Mouse (Mus musculus) G1E-ER4 (cell line): ENCODE measurements around the gene Lalba. TPM values are rescaled to one million over a fixed set of nuclear protein-coding genes. Genes with fewer than 3 reads are reported as not detected.

Experiments
- GATA1 ChIP-seq: IDR thresholded peaks from one replicate; pipeline ENCODE4 v1.8.0; 2012; ENCODE audit warnings: low read length, inconsistent platforms
- polyA plus RNA-seq: library from polyadenylated mRNA; stranded (reverse); fragments of >175 nt; gene quantifications from 2 replicates; pipeline ENCODE4 v1.2.3, GENCODE M21; 2012

Gene Lalba
- polyA plus RNA-seq, 1 experiment, result not detected

DNA sequence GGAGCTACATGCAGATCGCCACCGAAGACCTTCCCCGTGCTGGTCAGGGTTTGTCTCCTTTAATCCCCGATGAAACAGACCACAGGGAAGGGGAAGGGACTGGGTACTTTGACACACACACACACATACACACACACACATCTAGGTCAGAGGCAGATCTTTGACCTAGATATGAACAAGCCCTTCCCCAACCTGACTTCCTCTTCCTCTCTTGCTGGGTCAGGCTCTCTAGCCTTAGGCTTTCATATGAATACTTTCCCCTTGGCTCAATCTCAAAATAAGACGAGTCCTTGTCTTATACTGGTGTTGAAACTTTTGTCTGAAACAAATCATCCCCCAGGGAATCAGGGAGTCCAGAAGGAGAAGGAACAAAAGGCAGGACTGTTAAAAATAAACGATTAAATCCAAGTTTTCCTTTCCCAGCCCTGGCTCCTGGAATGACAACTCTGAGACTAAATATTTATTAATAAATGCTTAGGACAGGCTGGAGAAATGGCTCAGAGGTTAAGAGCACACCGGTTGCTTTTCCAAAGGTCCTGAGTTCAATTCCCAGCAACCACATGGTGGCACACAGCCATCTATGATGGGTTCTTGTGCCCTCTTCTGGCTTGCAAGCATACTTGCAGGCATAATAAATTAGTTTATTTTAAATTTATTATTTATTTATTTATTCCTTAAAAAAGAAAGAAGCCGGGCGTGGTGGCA is 23.9 kb upstream of the Lalba start:
- no peak for TF ChIP-seq GATA1

DNA sequence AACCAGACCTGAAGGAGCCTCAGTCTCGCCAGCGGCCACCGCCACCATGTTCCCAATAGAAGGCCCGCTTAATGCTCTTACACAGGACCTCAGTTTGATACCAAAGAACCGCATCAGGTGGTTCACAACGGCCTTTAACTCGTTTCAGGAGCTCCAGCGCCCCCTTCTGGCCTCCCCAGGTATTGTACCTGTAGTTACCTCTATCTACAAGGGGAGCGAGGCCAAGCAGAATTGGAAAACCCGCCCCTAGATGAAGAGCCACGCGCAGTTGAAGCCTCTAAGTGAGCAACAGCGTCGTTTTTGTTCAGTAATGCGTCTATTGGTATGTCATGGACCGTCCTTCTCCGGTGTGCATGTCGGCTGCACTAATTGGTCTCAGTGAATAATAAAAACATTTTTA is 22.0 kb upstream of the Lalba start:
- no peak for TF ChIP-seq GATA1

DNA sequence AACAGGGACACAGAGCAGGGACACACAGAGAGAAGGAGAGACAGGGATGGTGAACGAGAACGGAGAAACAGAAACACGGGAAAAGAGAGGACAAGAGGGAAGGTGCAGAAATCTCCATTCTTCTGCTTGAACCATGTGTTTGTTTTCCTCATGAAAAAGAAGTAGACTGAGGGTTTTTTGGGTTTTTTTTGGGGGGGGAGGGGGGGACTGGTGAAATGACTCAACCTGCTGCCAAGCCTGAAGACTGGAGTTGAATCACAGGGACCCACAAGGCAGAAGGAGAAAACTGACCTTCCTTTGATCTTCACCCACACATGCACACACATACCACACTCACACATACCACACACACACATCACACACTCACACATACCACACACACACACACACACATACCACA is 20.8 kb upstream of the Lalba start:
- TF ChIP-seq GATA1, result no peak

DNA sequence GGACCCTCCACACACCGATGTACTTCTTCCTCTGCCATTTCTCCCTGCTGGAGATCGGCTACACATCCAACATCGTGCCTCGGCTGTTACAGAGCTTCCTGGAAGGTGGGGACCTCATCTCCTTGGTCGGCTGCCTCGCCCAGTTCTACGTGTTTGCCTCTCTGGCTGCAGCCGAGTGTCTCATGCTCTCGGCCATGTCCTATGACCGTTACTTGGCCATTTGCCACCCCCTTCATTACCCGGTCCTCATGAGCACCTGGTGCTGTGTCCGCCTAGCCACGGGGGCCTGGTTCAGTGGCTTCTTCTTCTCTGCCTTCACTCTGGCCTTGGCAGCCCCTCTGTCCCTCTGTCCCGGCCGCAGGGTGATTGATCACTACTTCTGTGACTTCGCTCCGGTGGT is 15.1 kb upstream of the Lalba start:
- no peak for TF ChIP-seq GATA1

DNA sequence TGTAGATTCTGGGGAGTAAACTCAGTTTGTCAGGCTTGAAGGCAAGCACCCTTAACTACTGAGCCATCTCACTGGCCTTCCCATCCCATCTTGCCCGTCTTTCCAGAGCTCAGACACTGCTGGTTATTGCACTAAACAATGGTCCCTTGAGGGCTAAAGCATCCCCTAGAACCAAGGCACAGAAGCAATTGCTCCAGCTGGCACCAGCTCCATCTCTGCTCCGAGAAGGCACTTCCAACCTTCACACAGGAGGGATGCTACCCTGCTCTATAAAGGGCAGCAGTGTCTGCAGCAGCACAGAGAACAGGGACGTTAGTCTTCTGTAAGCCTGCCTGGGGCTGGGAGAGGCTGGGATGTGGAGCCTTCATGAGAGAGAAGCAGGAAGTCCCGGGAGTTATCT is 9.6 kb upstream of the Lalba start, which contains the start of gene Olfr279:
Gene Olfr279 (plus strand): TSS at position 301 of the 400 bp plus-strand sequence.
- no peak for TF ChIP-seq GATA1

DNA sequence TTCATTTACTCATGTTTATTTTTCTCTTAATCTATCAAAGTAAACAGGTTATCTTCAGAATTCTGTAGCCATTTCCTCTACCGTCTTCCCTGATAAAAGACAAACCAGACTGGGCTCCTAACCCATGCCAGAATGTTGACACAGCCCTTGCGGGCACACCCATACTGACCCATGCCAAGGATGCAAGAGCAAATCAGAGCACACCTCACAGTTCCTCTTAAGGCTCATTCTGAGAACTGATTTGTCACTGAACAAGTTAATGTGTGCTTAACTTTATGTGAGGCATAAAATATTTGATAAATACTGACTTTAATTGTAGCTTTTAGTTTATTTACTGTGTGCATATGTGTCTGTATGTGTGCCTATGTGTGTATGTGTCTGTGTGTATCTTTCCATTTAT is 8.8 kb upstream of the Lalba start:
- TF ChIP-seq GATA1, result no peak

DNA sequence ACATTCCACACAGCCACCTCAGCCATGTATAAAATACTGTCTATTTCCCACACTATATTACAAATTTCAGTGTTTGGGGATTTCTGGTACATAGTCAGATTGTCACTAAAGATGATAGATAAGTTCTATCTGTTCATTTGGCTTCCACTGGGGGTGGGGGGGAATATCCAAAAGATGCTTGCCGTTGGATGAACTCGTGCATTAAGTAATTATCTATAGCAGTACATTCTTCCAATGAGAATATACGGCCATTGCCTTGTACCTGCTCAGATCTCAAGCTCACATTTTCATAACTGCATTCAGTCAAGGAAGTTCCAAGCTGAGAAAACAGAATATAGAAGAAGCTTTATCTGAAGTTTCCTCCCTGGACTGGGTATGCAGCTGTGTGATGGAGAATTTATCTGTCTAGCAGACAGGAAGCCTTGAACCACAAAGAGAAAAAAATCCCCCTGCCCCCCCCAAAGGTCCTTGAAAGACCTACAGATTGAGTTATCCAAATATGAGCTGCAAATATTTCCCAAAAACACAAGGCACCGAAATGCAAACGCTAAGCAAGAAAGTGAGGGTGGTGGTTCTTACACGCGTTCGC is 4.0 kb upstream of the Lalba start:
- peak; percentile 41 for TF ChIP-seq GATA1

DNA sequence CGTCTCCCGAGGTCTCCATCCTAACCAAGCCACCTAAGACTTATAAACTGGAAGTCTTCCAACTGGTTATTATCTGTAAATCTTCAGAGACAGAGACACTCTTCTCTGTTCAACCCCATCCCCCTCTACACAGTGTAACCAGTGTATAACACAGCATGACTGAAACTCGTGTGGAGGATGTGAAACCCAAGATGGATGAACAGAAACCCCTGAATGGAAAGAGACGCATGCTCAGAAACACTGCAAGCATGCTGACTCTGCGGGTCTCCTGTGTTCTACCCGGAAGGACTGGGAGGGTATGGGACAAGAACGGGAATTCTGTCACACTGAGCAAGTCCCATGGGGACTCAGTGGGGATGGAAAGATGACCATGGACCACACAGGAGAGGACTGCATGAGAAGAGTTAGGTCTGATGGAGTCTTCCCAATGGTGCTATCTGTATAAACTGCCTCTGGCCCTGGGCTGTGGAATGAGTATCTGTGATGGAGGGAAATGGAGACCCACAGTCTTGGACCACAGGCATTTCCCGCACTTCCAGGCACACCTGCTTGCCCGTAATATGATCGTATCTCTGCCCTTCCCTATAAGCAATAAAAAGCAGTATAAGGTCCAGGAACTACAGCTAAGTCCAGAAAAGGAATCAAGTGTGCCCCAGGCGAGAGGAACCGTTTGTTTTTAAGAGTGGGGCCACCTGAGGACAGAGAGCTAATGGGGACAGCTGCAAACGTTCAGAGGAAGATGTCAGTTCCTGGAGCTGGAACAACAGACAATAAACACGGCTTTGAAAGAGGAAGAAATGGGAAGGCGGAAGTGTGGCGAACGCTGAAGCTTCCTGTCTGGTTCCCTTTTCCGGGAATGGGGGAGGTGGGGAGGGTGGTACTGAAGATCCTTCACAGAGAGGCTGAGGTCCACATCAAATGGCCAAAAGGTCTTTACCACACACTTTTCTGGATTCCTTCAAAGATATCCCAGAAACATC is 1.7 kb upstream of the Lalba start:
- TF ChIP-seq GATA1, result no peak

DNA sequence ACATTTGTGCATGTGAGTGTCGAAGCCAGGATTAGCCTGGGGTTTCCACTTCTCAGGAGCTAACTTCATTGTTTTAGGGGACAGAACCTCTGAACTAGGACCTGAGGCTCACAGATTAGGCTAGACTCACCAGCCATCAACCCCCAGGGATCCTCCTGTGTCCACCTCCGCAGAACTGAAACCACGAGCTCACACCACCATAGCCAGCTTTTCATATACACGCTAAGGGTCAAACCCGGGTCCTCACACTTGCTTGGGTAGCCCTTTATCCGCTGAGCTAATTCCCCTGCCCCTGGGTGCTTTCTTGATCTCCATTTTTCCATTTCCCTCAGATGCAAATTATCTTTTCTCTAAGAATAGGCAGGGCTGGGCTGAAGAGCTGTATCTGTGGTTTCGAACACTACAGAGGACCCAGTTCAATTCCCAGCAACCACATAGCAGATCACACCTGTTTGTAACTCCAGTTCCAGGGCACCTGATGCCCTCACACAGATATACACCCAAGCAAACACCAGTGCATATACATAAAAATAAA is 2.9 kb downstream of the Lalba start:
- no peak for TF ChIP-seq GATA1

DNA sequence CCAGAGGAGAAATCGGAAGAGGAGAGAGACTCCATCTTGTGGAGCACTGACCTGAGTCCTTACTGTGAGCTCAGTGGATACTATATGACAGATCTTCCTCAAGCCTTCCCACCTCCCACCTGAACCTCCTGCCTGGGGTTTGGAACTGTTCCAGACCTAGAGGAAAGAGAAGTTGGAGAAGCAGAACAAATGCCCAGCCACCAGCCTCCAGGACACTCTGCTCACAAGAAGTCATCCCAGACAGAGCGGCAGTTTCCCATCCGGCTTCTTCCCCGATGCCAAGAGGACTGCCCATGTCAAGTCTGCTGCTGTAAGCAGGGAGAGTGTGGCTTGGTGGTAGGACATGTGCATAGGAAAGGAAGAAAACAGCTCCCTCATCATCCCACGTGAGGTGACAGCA is 6.2 kb downstream of the Lalba start:
- no peak for TF ChIP-seq GATA1

DNA sequence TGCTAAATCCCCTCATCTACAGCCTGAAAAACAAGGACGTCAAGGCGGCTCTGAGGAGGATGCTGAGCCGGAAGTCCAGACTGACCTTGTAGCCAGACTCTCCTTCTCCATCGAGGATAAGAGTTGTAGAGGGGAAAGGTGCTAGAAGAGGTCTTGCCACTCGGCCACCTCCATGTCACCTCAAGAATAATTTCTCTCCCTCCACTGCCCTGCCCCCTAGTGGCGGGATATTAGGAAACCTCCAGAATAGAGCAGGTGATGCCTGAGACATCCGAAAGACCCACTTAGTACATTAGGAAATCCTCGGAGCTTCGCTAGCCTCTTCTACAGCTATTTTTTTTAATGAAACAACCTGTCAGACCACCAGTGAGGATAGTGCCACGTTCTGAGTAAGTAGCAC is 7.1 kb downstream of the Lalba start:
- TF ChIP-seq GATA1, result no peak

DNA sequence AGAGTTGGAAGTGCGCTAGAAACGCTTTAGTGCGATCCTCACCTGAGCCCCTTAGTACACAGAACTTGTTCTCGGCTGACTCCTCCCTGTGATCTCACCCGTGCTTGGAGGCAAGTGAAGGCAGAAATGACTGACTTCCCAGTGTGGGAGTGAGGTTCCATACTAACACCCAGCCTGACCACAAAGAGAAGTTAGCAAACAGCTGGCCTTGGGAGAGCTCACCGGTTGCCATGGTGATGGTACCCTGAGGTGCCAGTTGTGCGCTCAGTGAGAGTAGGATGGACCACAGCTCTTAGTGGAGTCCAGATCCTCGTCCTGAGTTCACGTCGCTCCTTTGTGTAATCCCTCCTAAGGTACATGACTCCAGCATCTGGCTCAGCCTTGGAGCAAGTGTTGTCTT is 7.6 kb downstream of the Lalba start:
- TF ChIP-seq GATA1, result no peak

DNA sequence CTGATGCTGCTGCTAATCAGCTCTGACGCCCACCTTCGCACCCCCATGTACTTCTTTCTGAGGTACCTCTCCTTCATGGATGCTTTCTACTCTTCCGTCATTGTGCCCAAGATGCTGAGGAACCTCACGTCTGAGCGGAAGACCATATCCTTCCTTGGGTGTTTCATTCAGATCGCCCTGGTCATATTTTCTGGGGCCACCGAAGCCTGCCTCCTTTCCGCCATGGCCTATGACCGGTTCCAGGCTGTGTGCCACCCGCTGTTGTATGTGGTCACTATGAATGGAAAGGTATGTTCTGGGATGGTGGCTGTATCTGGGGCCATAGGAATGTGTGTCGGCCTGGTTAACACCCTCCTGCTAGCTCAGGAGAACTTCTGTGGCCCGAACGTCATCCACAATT is 11.0 kb downstream of the Lalba start:
- TF ChIP-seq GATA1, result no peak

DNA sequence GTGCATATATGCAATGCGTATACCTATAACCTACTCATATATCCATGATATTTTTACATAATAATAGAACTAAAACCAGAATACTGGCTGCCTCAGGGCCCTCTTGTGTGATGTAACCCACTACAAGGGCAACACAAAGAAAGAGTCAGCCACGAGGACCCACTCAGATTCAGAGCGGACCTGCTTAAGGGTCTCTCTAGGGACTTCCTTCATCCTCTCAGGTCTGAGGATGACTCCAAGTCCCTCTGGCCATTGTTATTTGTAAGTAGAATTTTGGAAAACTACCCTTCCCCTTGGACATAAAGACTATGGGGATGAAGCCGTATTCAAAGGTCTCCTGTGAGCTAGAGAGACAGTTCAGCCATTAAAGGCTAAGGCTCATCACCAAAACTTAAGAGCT is 12.9 kb downstream of the Lalba start, which contains the start of gene OR5BS1P:
Gene OR5BS1P (plus strand): TSS at position 301 of the 400 bp plus-strand sequence.
- TF ChIP-seq GATA1, result no peak

DNA sequence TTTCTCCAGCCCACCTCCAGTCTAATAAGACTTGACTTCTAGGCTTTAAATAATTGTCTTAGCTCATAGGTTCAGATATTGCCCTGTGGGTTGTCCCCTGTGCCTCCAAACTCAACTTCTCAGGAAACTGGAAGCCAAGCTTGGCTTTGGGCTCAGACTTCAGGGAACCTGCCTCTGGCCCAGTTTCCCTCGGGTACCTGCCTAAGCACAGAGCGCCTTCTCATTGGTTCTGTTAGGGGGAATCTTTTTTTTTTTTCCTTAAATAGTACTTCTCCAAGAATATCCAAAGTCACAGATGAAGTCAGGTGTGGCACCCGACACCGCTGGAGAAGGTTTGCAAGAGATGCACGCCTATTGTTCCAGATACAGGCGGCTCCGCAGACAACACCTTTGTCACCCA is 30.2 kb downstream of the Lalba start, which contains the start of gene Olfr281:
Gene Olfr281 (plus strand): TSS at position 301 of the 400 bp plus-strand sequence.
- TF ChIP-seq GATA1, result no peak

DNA sequence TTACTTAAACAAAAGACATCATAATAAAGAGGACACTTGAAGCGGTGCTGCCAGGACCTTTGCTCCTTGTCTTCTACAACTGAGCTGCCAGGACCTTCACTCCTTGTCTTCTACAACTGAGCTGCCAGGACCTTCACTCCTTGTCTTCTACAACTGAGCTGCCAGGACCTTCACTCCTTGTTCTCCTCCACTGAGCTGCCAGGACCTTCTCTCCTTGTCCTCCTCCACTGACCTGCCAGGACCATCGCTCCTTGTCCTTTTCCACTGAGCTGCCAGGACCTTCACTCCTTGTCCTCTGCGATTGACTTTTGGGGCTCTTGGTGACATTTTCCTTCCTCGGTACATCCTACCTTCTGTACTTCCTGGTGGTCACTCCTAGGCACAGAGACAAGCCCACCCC is 34.0 kb downstream of the Lalba start:
- TF ChIP-seq GATA1, result no peak

DNA sequence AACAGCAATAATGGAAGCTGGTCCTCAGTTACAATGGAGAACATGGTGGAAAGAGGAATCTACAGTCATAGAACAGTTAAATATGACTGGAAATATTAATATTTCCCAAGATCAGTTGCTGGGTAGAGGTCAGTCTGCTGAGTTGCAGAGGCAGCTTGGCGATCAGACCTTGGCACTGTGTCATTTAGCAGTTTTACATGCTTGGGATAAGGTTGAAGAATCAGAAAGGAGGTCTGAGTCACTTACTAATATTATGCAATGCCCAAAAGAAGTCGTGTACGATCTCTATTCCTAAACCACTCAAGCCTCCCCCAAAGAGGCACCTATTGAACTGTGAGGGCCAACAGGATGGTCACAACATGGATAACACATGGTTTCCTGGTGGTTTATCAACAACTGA is 38.0 kb downstream of the Lalba start:
- TF ChIP-seq GATA1, result no peak
